Mouse (Mus musculus): ENCODE measurements around the gene Dimt1. TPM values are rescaled to one million over a fixed set of nuclear protein-coding genes. Genes with fewer than 3 reads are reported as not detected.

Dimt1 gene
- polyA plus RNA-seq (2021; fragmentation: Nextera tagmentation): 15.2 and 16.6 TPM in 2 replicates
- long read RNA-seq, experiment 1, transcript Dimt1-203 (10 exons, 3,338 nt): minor isoform, 25 of 126 reads
- long read RNA-seq, experiment 1, transcript Dimt1-201 (12 exons, 2,051 nt): major isoform, 60 of 126 reads
- long read RNA-seq, experiment 1, partial matches to known transcripts: 10 of 126 reads
- long read RNA-seq, experiment 1, other reads (novel, unspliced or antisense): 31 of 126 reads
- long read RNA-seq, experiment 2, transcript Dimt1-201 (12 exons, 2,051 nt): major isoform, 16 of 49 reads
- long read RNA-seq, experiment 2, partial matches to known transcripts: 0 of 49 reads
- long read RNA-seq, experiment 2, other reads (novel, unspliced or antisense): 33 of 49 reads

DNA sequence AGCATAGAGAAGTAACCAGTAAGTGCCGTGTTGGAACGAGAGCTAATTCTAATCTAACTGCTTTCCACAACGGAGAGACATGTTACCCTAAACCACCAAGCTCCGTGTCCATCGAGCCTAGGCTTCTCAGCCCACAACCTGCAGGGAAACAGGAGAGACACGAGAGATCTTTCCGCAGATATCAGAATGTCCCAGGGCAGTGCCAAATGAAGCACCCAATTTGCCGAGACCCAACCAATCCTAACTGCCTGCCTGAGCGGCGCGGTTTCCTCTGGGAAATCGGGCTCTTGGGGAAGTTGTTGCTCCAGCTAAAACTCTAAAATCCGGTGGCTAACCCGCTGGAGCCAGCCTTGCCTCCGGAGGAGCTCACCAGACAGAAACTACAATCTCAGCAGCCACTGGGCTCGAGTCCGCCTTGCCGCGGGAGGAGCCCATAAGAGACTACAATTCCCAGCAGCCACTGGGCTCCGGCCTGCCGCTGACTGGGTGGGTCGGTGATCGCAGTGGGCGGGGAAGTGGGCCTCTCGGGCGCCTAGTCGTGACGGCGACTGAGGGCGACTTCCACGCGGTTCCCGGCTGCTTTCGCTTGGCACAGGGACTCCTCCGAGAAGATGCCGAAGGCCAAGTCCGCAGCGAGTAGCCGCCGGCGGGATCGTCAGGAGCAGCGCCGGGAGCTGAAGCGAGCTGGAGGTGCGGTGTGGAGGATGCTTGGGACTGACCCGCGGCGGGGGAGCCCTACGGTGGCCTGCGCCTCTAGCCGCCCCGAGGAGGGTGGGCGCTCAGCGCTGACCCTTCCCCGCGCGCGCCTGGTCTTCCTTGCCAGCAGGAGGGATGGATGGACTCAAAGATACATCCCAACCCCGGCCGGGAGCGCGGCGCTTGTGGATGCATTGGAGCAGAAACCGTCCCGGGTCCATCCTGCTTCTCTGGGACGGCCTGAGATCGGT is at the start of gene Dimt1:
Gene Dimt1 (plus strand): TSS at position 534 of the 947 bp plus-strand sequence.

DNA sequence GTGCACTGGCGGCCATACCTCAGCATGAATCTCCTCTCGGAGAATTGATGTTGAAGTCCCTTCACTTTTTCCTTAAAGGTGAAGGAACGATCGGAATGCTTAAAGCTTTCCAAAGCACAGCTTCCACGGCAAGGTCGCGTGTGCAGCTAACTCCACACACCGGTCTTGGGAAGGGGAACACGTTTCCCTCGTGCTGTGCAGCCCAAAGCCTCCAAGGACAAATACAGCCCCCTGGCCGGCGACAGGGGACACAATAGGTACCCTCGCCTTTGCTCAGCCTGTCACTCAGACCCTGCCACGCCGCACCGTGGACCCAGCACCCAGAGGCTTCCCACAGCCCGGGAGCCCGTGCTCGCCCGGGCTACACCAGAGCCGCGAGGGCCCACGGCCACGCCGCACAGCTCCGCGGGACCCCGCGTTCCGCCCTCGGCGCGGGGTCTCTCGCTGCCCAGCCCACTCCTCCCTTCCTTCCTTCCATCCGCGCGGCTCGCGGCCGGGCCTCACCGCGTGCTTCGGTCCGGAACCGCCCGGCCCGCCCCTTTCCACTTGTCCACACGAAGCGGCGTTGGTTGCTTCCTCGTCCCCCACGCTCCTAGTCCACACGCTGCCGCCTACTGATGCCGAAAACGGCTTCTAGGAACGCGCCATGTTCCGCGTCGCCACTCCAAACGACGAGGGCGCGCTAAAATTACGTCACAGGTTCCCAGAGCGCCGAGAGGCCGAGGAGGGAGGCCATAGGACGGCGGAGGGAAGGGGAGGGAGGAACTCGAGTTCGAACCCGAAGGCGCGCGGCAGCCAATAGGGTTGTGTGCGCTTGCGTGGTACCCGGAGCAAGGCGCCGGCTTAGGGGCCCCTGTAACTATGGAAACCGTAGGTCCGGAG is 10.4 kb upstream of the Dimt1 start, which contains the start of gene Ipo11:
Gene Ipo11 (minus strand): TSS at position 703 of the 882 bp plus-strand sequence.

Other genes with a start within 250 kb of the Dimt1 start
- 18.8 and 22.8 TPM in 2 replicates for gene Ipo11, start 10.2 kb upstream of the Dimt1 start, polyA plus RNA-seq (2021; fragmentation: Nextera tagmentation)
- gene Kif2a, start 75.0 kb downstream of the Dimt1 start, polyA plus RNA-seq (2021; fragmentation: Nextera tagmentation): 21.9 and 22.3 TPM in 2 replicates

Data from left cerebral cortex, adult 6 months (tissue).